ENCODE assay signal across 28 mouse cellular contexts in genomic region chr10:4435416-4435815, GRCm38 (mm10). TPM values are rescaled to one million over a fixed set of nuclear protein-coding genes. Genes with fewer than 3 reads are reported as not detected.
DNase-seq lines count a peak whose midpoint lies in the region; ATAC-seq lines count a peak whose summit lies in the region.
"Had no signal": no experiment of that assay in that cellular context is flagged by ENCODE, and none has a peak within 500 bp of the region (broad histone marks: within the 10 kb centered on the region; RNA-seq: fewer than 3 reads in every experiment).

No protein-coding gene starts in this region.

- H3K27me3 ChIP-seq in megakaryocyte, embryonic 14.5 days (replicated peaks): no peaks in the 10 kb centered on the region
- H3K27me3 ChIP-seq in intestine, embryonic 16.5 days (replicated peaks; ENCODE audit: control insufficient read depth, insufficient read depth, low read length): no peaks in the 10 kb centered on the region
- H3K27me3 ChIP-seq: CH12.LX; embryonic facial prominence, embryonic 13.5 days; embryonic facial prominence, embryonic 15.5 days; forebrain, embryonic 12.5 days had no signal

- 90% methylated on average over 3 of the region's 3 CpGs for WGBS in intestine, embryonic 16.5 days

- no peak overlapping the region for H3K27ac ChIP-seq in intestine, embryonic 16.5 days (ENCODE audit: low read length)
- H3K27ac ChIP-seq: embryonic facial prominence, embryonic 13.5 days; embryonic facial prominence, embryonic 15.5 days; forebrain, embryonic 10.5 days; forebrain, embryonic 12.5 days had no signal

- DNase-seq in ES-CJ7 (ENCODE audit: low read depth, low spot score) (peak; percentile 48), ZHBTc4 (ENCODE audit: low read depth, low spot score) (peak; percentile 70)
- DNase-seq in frontal cortex, postnatal 36 days (ENCODE audit: low spot score in 2 of 2): no peak
- DNase-seq: adrenal gland, adult 2 months; adrenal gland, postnatal 10 days; adrenal gland, postnatal 25 days; B cell, adult 2 months; cerebellum, adult 11 months; cerebellum, adult 18-20 months; cerebellum, adult 8-10 months; cerebellum, adult 9-11 months; cerebellum, postnatal 14 days; cerebellum, postnatal 36 days; embryo, embryonic 11 days had no signal

- H3K36me3 ChIP-seq in megakaryocyte, embryonic 14.5 days (replicated peaks; ENCODE audit: low read length): peaks cover 58% of the 10 kb centered on the region
- H3K36me3 ChIP-seq in intestine, embryonic 16.5 days (ENCODE audit: control insufficient read depth, insufficient read depth, low read length): peaks cover 6% of the 10 kb centered on the region

- H3K4me1 ChIP-seq in megakaryocyte, embryonic 14.5 days: peaks cover 69% of the 10 kb centered on the region
- peaks cover 9% of the 10 kb centered on the region for H3K4me1 ChIP-seq in intestine, embryonic 16.5 days (ENCODE audit: control insufficient read depth, insufficient read depth, low read length)

- H3K9me3 ChIP-seq in megakaryocyte, embryonic 14.5 days: no peaks in the 10 kb centered on the region
- H3K9me3 ChIP-seq in intestine, embryonic 16.5 days (ENCODE audit: control insufficient read depth, low read length): no peaks in the 10 kb centered on the region
- H3K9me3 ChIP-seq: embryonic facial prominence, embryonic 13.5 days; embryonic facial prominence, embryonic 15.5 days; forebrain, embryonic 10.5 days; forebrain, embryonic 12.5 days had no signal

- no peak overlapping the region for H3K9ac ChIP-seq in intestine, embryonic 16.5 days (ENCODE audit: low read depth, low read length)
- H3K9ac ChIP-seq: embryonic facial prominence, embryonic 13.5 days; embryonic facial prominence, embryonic 15.5 days; forebrain, embryonic 12.5 days had no signal

- no peak for ATAC-seq in megakaryocyte, adult 5-6 weeks (ENCODE audit: poor library complexity, severe bottlenecking)
- ATAC-seq in intestine, embryonic 16.5 days: no peak
- ATAC-seq: CD4-positive, CD25-positive, alpha-beta regulatory T cell, adult 4 months; forebrain, embryonic 14.5 days; forebrain, embryonic 16.5 days had no signal

- peak overlapping the region; percentile 69 for H3K4me3 ChIP-seq in megakaryocyte, embryonic 14.5 days (replicated peaks)
- H3K4me3 ChIP-seq in intestine, embryonic 16.5 days (ENCODE audit: low read length): no peak overlapping the region
- H3K4me3 ChIP-seq: embryonic facial prominence, embryonic 13.5 days; embryonic facial prominence, embryonic 15.5 days; erythroblast, embryonic 14.5 days; forebrain, embryonic 10.5 days; forebrain, embryonic 12.5 days had no signal

- H3K4me2 ChIP-seq in intestine, embryonic 16.5 days (ENCODE audit: low read depth, low read length): no peak overlapping the region
- H3K4me2 ChIP-seq: embryonic facial prominence, embryonic 13.5 days; embryonic facial prominence, embryonic 15.5 days; forebrain, embryonic 12.5 days had no signal

RNA-seq across cellular contexts. Expression of gene Armt1, which starts 3.1 kb away (rescaled TPM):
- 5.2 TPM in 1 of 2 replicates, not detected in the other for polyA plus RNA-seq in megakaryocyte, embryonic 14.5 days (2012; ENCODE audit: insufficient read depth, low replicate concordance)
- 20.8 and 26.4 TPM in 2 replicates for total RNA-seq in megakaryocyte, adult 5-6 weeks (2015)
- 24.4 and 27.4 TPM in 2 replicates for total RNA-seq in megakaryocyte, adult 5-6 weeks (2017)
- polyA plus RNA-seq in intestine, embryonic 16.5 days (2015; fragmentation: Nextera tagmentation; extraction: Ambion mirVana): 16.0 and 16.4 TPM in 2 replicates

RNA-seq across cellular contexts. Expression of gene Rmnd1, which starts 3.2 kb away (rescaled TPM):
- polyA plus RNA-seq in megakaryocyte, embryonic 14.5 days (2012; ENCODE audit: insufficient read depth, low replicate concordance): 2.3 TPM in 1 of 2 replicates, not detected in the other
- 35.0 and 40.7 TPM in 2 replicates for total RNA-seq in megakaryocyte, adult 5-6 weeks (2015)
- 21.1 and 29.5 TPM in 2 replicates for total RNA-seq in megakaryocyte, adult 5-6 weeks (2017)
- polyA plus RNA-seq in intestine, embryonic 16.5 days (2015; fragmentation: Nextera tagmentation; extraction: Ambion mirVana): 53.9 and 58.3 TPM in 2 replicates

RNA-seq across cellular contexts. Expression of gene Ccdc170, which starts 46.9 kb away (rescaled TPM):
- 0.06 TPM in 1 of 2 replicates, not detected in the other for polyA plus RNA-seq in megakaryocyte, embryonic 14.5 days (2012; ENCODE audit: insufficient read depth, low replicate concordance)
- total RNA-seq in megakaryocyte, adult 5-6 weeks (2015): 0.30 TPM in 1 of 2 replicates, not detected in the other
- 0.08 and 0.22 TPM in 2 replicates for total RNA-seq in megakaryocyte, adult 5-6 weeks (2017)
- not detected in 2 replicates for polyA plus RNA-seq in intestine, embryonic 16.5 days (2015; fragmentation: Nextera tagmentation; extraction: Ambion mirVana)
- total RNA-seq: CH12.LX; common myeloid progenitor, adult 5-6 weeks; MEL had no signal
- polyA plus RNA-seq: erythroblast, embryonic 14.5 days; forebrain, embryonic 10.5 days had no signal

RNA-seq across cellular contexts. Expression of gene Zbtb2, which starts 47.5 kb away (rescaled TPM):
- polyA plus RNA-seq in megakaryocyte, embryonic 14.5 days (2012; ENCODE audit: insufficient read depth, low replicate concordance): 3.1 and 5.1 TPM in 2 replicates
- 12.8 and 14.2 TPM in 2 replicates for total RNA-seq in megakaryocyte, adult 5-6 weeks (2015)
- total RNA-seq in megakaryocyte, adult 5-6 weeks (2017): 10.8 and 12.2 TPM in 2 replicates
- polyA plus RNA-seq in intestine, embryonic 16.5 days (2015; fragmentation: Nextera tagmentation; extraction: Ambion mirVana): 10.8 and 10.9 TPM in 2 replicates

Comparison
In these comparisons a context has a peak if more than half of its experiments do, and no peak if none do; other contexts are left out.
1. DNase-seq: peak in ES-CJ7 (single experiment) and ZHBTc4 (single experiment); none in frontal cortex, postnatal 36 days (0 of 2).
2. RNA of gene Rmnd1, which starts 3.2 kb away (polyA plus RNA-seq): 53.9 to 58.3 TPM in intestine, embryonic 16.5 days; 2.3 TPM in megakaryocyte, embryonic 14.5 days; every median in the first group is over 10 times any median in the second.